Mouse (Mus musculus) limb, embryonic 15.5 days (tissue): ENCODE results near the gene Rpgrip1l. TPM values are rescaled to one million over a fixed set of nuclear protein-coding genes. Genes with fewer than 3 reads are reported as not detected.

Source experiments
- ATAC-seq: fragments of 200-750 bp; cut with Nextera tagmentation; 2 replicates; pipeline ENCODE4 v1.8.0; 2017; ENCODE audit warnings: low read depth, moderate TSS enrichment; ENCODE audit not compliant: insufficient number of reproducible peaks, low FRiP score, low TSS enrichment
- H3K27ac ChIP-seq: fragments of 300-500 bp; sonication (generic); 2 replicates; pipeline ENCODE4 v1.5.1; 2015; ENCODE audit warnings: moderate library complexity, mild to moderate bottlenecking, inconsistent platforms
- H3K27me3 ChIP-seq: fragments of 300-500 bp; sonication (generic); 2 replicates; pipeline ENCODE4 v1.6.1; 2015; ENCODE audit warnings: inconsistent platforms
- H3K36me3 ChIP-seq: fragments of 300-500 bp; sonication (generic); 2 replicates; pipeline ENCODE4 v1.6.1; 2015; ENCODE audit warnings: inconsistent platforms
- H3K4me1 ChIP-seq: fragments of 300-500 bp; sonication (generic); 2 replicates; pipeline ENCODE4 v1.6.1; 2015; ENCODE audit warnings: inconsistent platforms
- H3K4me2 ChIP-seq: fragments of 300-500 bp; sonication (generic); 2 replicates; pipeline ENCODE4 v1.6.1; 2015; ENCODE audit warnings: mild to moderate bottlenecking, inconsistent platforms
- H3K4me3 ChIP-seq: fragments of 300-500 bp; sonication (generic); 2 replicates; pipeline ENCODE4 v1.5.1; 2015; ENCODE audit warnings: mild to moderate bottlenecking, inconsistent platforms
- H3K9ac ChIP-seq: fragments of 300-500 bp; sonication (generic); 2 replicates; pipeline ENCODE4 v1.6.1; 2015; ENCODE audit warnings: inconsistent platforms
- H3K9me3 ChIP-seq: fragments of 300-500 bp; sonication (generic); 2 replicates; pipeline ENCODE4 v1.6.1; 2016; ENCODE audit warnings: inconsistent platforms
- WGBS: fragments of 180-500 bp; shearing (Covaris S2); methylation state at CpG from one replicate; pipeline ENCODE4 v1.1.7; 2015; 5-methylcytosine and 5-hydroxymethylcytosine counted together
- polyA plus RNA-seq: library from polyadenylated mRNA; unstranded; fragments of >200 nt; fragmentation: Nextera tagmentation; extraction: Ambion mirVana; gene quantifications from 2 replicates; pipeline ENCODE4 v1.2.1, GENCODE M21; 2015

Gene Rpgrip1l
- polyA plus RNA-seq, 1 experiment from 2014 or later: 14.9 TPM

- no peaks in the 10 kb centered on the region for H3K27me3 ChIP-seq
- H3K4me2 ChIP-seq: no peak overlapping the region
- peaks cover 11% of the 10 kb centered on the region for H3K4me1 ChIP-seq
- no peak overlapping the region for H3K27ac ChIP-seq
- H3K36me3 ChIP-seq: no peaks in the 10 kb centered on the region
- H3K9ac ChIP-seq: no peak overlapping the region
- H3K4me3 ChIP-seq: no peak overlapping the region
- no peaks in the 10 kb centered on the region for H3K9me3 ChIP-seq
- ATAC-seq: no peak
- WGBS: 55% methylated on average over 4 of the region's 4 CpGs
Observed at GRCm38 (mm10) chr8:91290576-91290975, 22.5 kb downstream of the Rpgrip1l start.

- 60% methylated on average over 8 of the region's 8 CpGs for WGBS
- no peak overlapping the region for H3K27ac ChIP-seq
- no peak for ATAC-seq
- H3K4me2 ChIP-seq: no peak overlapping the region
- H3K4me3 ChIP-seq: no peak overlapping the region
- H3K9me3 ChIP-seq: no peaks in the 10 kb centered on the region
- no peaks in the 10 kb centered on the region for H3K36me3 ChIP-seq
- H3K27me3 ChIP-seq: no peaks in the 10 kb centered on the region
- no peak overlapping the region for H3K9ac ChIP-seq
- H3K4me1 ChIP-seq: peaks cover 21% of the 10 kb centered on the region
Observed at GRCm38 (mm10) chr8:91286237-91286636, 26.8 kb downstream of the Rpgrip1l start.

GRCm38 (mm10) chr8:91283815-91284214 is 29.2 kb downstream of the Rpgrip1l start:
- H3K27ac ChIP-seq: no peak overlapping the region; the same call in 1 of the 2 replicates
- ATAC-seq: no peak
- peaks cover 21% of the 10 kb centered on the region; the same call in 1 of the 2 replicates for H3K4me1 ChIP-seq
- H3K27me3 ChIP-seq: no peaks in the 10 kb centered on the region
- no peaks in the 10 kb centered on the region for H3K36me3 ChIP-seq
- H3K9me3 ChIP-seq: no peaks in the 10 kb centered on the region
- H3K4me3 ChIP-seq: no peak overlapping the region
- H3K9ac ChIP-seq: no peak overlapping the region
- WGBS: 57% methylated on average over 1 of the region's 1 CpGs
- H3K4me2 ChIP-seq: no peak overlapping the region

GRCm38 (mm10) chr8:91282655-91283054 is 30.4 kb downstream of the Rpgrip1l start:
- H3K4me1 ChIP-seq: peaks cover 21% of the 10 kb centered on the region; the same call in 1 of the 2 replicates
- H3K36me3 ChIP-seq: no peaks in the 10 kb centered on the region
- H3K4me2 ChIP-seq: no peak overlapping the region
- no peak overlapping the region for H3K9ac ChIP-seq
- peak overlapping the region; percentile 72; the same call in 1 of the 2 replicates for H3K27ac ChIP-seq
- ATAC-seq: no peak
- no peaks in the 10 kb centered on the region for H3K9me3 ChIP-seq
- H3K4me3 ChIP-seq: no peak overlapping the region
- WGBS: 40% methylated on average over 5 of the region's 5 CpGs
- H3K27me3 ChIP-seq: no peaks in the 10 kb centered on the region

- H3K4me3 ChIP-seq: no peak overlapping the region
- no peak overlapping the region for H3K4me2 ChIP-seq
- peaks cover 15% of the 10 kb centered on the region; the same call in 1 of the 2 replicates for H3K4me1 ChIP-seq
- no peak for ATAC-seq
- WGBS: 72% methylated on average over 8 of the region's 8 CpGs
- no peaks in the 10 kb centered on the region for H3K36me3 ChIP-seq
- H3K27me3 ChIP-seq: no peaks in the 10 kb centered on the region
- no peaks in the 10 kb centered on the region for H3K9me3 ChIP-seq
- H3K9ac ChIP-seq: no peak overlapping the region
- H3K27ac ChIP-seq: peak overlapping the region; percentile 65; the same call in 1 of the 2 replicates
Observed at GRCm38 (mm10) chr8:91281545-91281944, 31.5 kb downstream of the Rpgrip1l start.

- no peaks in the 10 kb centered on the region for H3K27me3 ChIP-seq
- H3K4me3 ChIP-seq: no peak overlapping the region
- peaks cover 15% of the 10 kb centered on the region; the same call in 1 of the 2 replicates for H3K4me1 ChIP-seq
- H3K4me2 ChIP-seq: no peak overlapping the region
- H3K9ac ChIP-seq: no peak overlapping the region
- 0 out of 2 replicates have a peak, but pooled peaks cover 2% of the 10 kb centered on the region for H3K36me3 ChIP-seq
- H3K27ac ChIP-seq: peak overlapping the region; percentile 65
- 52% methylated on average over 11 of the region's 11 CpGs for WGBS
- 0 out of 2 replicates have a peak, but pooled peaks have one; percentile 35 for ATAC-seq
- no peaks in the 10 kb centered on the region for H3K9me3 ChIP-seq
Observed at GRCm38 (mm10) chr8:91280467-91281212, 32.4 kb downstream of the Rpgrip1l start.

GRCm38 (mm10) chr8:91278060-91278459 is 35.0 kb downstream of the Rpgrip1l start:
- ATAC-seq: no peak
- WGBS: 57% methylated on average over 5 of the region's 5 CpGs
- H3K27ac ChIP-seq: no peak overlapping the region

GRCm38 (mm10) chr8:91276337-91276736 is 36.7 kb downstream of the Rpgrip1l start:
- Histone ChIP-seq H3K27me3 (no peaks in the 10 kb centered on the region), H3K9me3 (no peaks in the 10 kb centered on the region), H3K36me3 (0 out of 2 replicates have a peak, but pooled peaks cover 2% of the 10 kb centered on the region), H3K9ac (no peak overlapping the region), H3K27ac (no peak overlapping the region), H3K4me1 (0 out of 2 replicates have a peak, but pooled peaks cover under 1% of the 10 kb centered on the region), H3K4me2 (no peak overlapping the region), H3K4me3 (no peak overlapping the region)
- 92% methylated on average over 2 of the region's 2 CpGs for WGBS
- ATAC-seq: no peak

More at GRCm38 (mm10) chr8:91278060-91278459, 35.0 kb downstream of the Rpgrip1l start:
- peaks cover 11% of the 10 kb centered on the region; the same call in 1 of the 2 replicates for H3K4me1 ChIP-seq
- no peak overlapping the region for H3K4me2 ChIP-seq
- H3K27me3 ChIP-seq: no peaks in the 10 kb centered on the region
- 0 out of 2 replicates have a peak, but pooled peaks cover 2% of the 10 kb centered on the region for H3K36me3 ChIP-seq
- no peak overlapping the region for H3K9ac ChIP-seq
- no peak overlapping the region for H3K4me3 ChIP-seq
- H3K9me3 ChIP-seq: no peaks in the 10 kb centered on the region

GRCm38 (mm10) chr8:91273493-91273892 is 39.6 kb downstream of the Rpgrip1l start:
- Histone ChIP-seq H3K9ac (no peak overlapping the region), H3K9me3 (no peaks in the 10 kb centered on the region), H3K36me3 (0 out of 2 replicates have a peak, but pooled peaks cover 10% of the 10 kb centered on the region), H3K27me3 (no peaks in the 10 kb centered on the region), H3K4me2 (no peak overlapping the region), H3K4me1 (no peaks in the 10 kb centered on the region), H3K4me3 (no peak overlapping the region), H3K27ac (peak overlapping the region; percentile 27; the same call in 1 of the 2 replicates)
- WGBS: 77% methylated on average over 5 of the region's 5 CpGs
- ATAC-seq: no peak

- H3K4me3 ChIP-seq: no peak overlapping the region
- WGBS: 77% methylated on average over 2 of the region's 2 CpGs
- H3K36me3 ChIP-seq: 0 out of 2 replicates have a peak, but pooled peaks cover 8% of the 10 kb centered on the region
- no peaks in the 10 kb centered on the region for H3K9me3 ChIP-seq
- no peaks in the 10 kb centered on the region for H3K4me1 ChIP-seq
- no peak overlapping the region for H3K27ac ChIP-seq
- no peak overlapping the region for H3K9ac ChIP-seq
- no peak for ATAC-seq
- H3K27me3 ChIP-seq: no peaks in the 10 kb centered on the region
- H3K4me2 ChIP-seq: no peak overlapping the region
Observed at GRCm38 (mm10) chr8:91269374-91269958, 43.6 kb downstream of the Rpgrip1l start.

- H3K9me3 ChIP-seq: no peaks in the 10 kb centered on the region
- 0 out of 2 replicates have a peak, but pooled peaks cover 6% of the 10 kb centered on the region for H3K36me3 ChIP-seq
- no peaks in the 10 kb centered on the region for H3K27me3 ChIP-seq
- no peak overlapping the region for H3K4me2 ChIP-seq
- no peak overlapping the region for H3K27ac ChIP-seq
- H3K9ac ChIP-seq: no peak overlapping the region
- no peak for ATAC-seq
- H3K4me3 ChIP-seq: no peak overlapping the region
- H3K4me1 ChIP-seq: no peaks in the 10 kb centered on the region
Observed at GRCm38 (mm10) chr8:91264564-91264963, 48.5 kb downstream of the Rpgrip1l start.

- Histone ChIP-seq H3K27me3 (no peaks in the 10 kb centered on the region), H3K4me1 (no peaks in the 10 kb centered on the region), H3K4me3 (no peak overlapping the region), H3K9ac (no peak overlapping the region), H3K27ac (no peak overlapping the region), H3K36me3 (0 out of 2 replicates have a peak, but pooled peaks cover 3% of the 10 kb centered on the region), H3K9me3 (no peaks in the 10 kb centered on the region), H3K4me2 (no peak overlapping the region)
- no peak for ATAC-seq
- 77% methylated on average over 3 of the region's 3 CpGs for WGBS
Observed at GRCm38 (mm10) chr8:91263939-91264338, 49.1 kb downstream of the Rpgrip1l start.
